Mouse (Mus musculus) heart, embryonic 16.5 days (tissue): ENCODE measurements around the gene Olfr979. TPM values are rescaled to one million over a fixed set of nuclear protein-coding genes. Genes with fewer than 3 reads are reported as not detected.
"Not testable (repeated sequence)": the region's sequence is repeated elsewhere in the genome, so short reads cannot be mapped to it uniquely, and the experiment has no call there.

Source experiments
- ATAC-seq: fragments of 200-750 bp; cut with Nextera tagmentation; replicated peaks from 2 replicates; pipeline ENCODE4 v1.8.0; 2017; ENCODE audit warnings: moderate number of reproducible peaks; ENCODE audit not compliant: insufficient read depth, low FRiP score; ENCODE audit errors: extremely low read depth
- H3K27ac ChIP-seq: fragments of 300-500 bp; sonication (generic); 2 replicates; pipeline ENCODE4 v1.5.1; 2014; ENCODE audit warnings: mild to moderate bottlenecking, low read length, control low read depth, moderate library complexity
- H3K27me3 ChIP-seq: fragments of 300-500 bp; sonication (generic); 2 replicates; pipeline ENCODE4 v1.6.1; 2014; ENCODE audit warnings: low read length, mixed read lengths; ENCODE audit not compliant: control insufficient read depth, insufficient read depth
- H3K36me3 ChIP-seq: fragments of 300-500 bp; sonication (generic); 2 replicates; pipeline ENCODE4 v1.6.1; 2014; ENCODE audit not compliant: control insufficient read depth, insufficient read depth
- H3K4me1 ChIP-seq: fragments of 300-500 bp; sonication (generic); 2 replicates; pipeline ENCODE4 v1.6.1; 2014; ENCODE audit warnings: low read length, mixed read lengths; ENCODE audit not compliant: control insufficient read depth, insufficient read depth
- H3K4me2 ChIP-seq: fragments of 300-500 bp; sonication (generic); 2 replicates; pipeline ENCODE4 v1.6.1; 2014; ENCODE audit warnings: low read depth, mild to moderate bottlenecking, control low read depth, low read length
- H3K4me3 ChIP-seq: fragments of 300-500 bp; sonication (generic); 2 replicates; pipeline ENCODE4 v1.5.1; 2014; ENCODE audit warnings: mild to moderate bottlenecking, control low read depth, low read length
- H3K9ac ChIP-seq: fragments of 300-500 bp; sonication (generic); 2 replicates; pipeline ENCODE4 v1.6.1; 2014; ENCODE audit warnings: low read length, control low read depth
- H3K9me3 ChIP-seq: fragments of 300-500 bp; sonication (generic); replicated peaks from 2 replicates; pipeline ENCODE4 v1.6.1; 2016; ENCODE audit warnings: low read length; ENCODE audit not compliant: control insufficient read depth
- WGBS: fragments of 180-500 bp; shearing (Covaris S2); extraction: QIAGEN DNeasy Blood & Tissue Kit; methylation state at CpG from one replicate; pipeline ENCODE4 v1.1.7; 2014; 5-methylcytosine and 5-hydroxymethylcytosine counted together
- polyA plus RNA-seq: library from polyadenylated mRNA; unstranded; fragments of >200 nt; fragmentation: Nextera tagmentation; extraction: Ambion mirVana; gene quantifications from 2 replicates; pipeline ENCODE4 v1.2.1, GENCODE M21; 2015

Gene Olfr979
- not detected in 2 replicates for polyA plus RNA-seq

GRCm38 (mm10) chr9:40003365-40003764 is at the start of gene Olfr979:
Olfr979 (minus strand) TSS chr9:40003465.
- Histone ChIP-seq H3K9ac (no peak within 1 kb of the TSS), H3K4me1 (no peaks in the 10 kb centered on the region), H3K27me3 (no peaks in the 10 kb centered on the region), H3K4me2 (no peak within 1 kb of the TSS), H3K4me3 (no peak within 1 kb of the TSS), H3K27ac (no peak within 1 kb of the TSS), H3K9me3 (no peaks in the 10 kb centered on the region), H3K36me3 (no peaks in the 10 kb centered on the region)
- no peak for ATAC-seq
- WGBS, result 87% methylated on average over 1 of the region's 1 CpGs

- no peak overlapping the region for H3K27ac ChIP-seq
- no peaks in the 10 kb centered on the region for H3K4me1 ChIP-seq
- H3K4me2 ChIP-seq, result no peak overlapping the region
- H3K9ac ChIP-seq, result no peak overlapping the region
- no peaks in the 10 kb centered on the region for H3K9me3 ChIP-seq
- no peaks in the 10 kb centered on the region for H3K27me3 ChIP-seq
- 87% methylated on average over 19 of the region's 19 CpGs for WGBS
- no peak for ATAC-seq
- no peak overlapping the region for H3K4me3 ChIP-seq
- no peaks in the 10 kb centered on the region for H3K36me3 ChIP-seq
Measured at GRCm38 (mm10) chr9:40050138-40050537, 46.9 kb upstream of the Olfr979 start.

- Histone ChIP-seq H3K9ac (no peak within 1 kb of the TSS), H3K36me3 (no peaks in the 10 kb centered on the region), H3K4me1 (no peaks in the 10 kb centered on the region), H3K27me3 (no peaks in the 10 kb centered on the region), H3K27ac (no peak within 1 kb of the TSS), H3K9me3 (no peaks in the 10 kb centered on the region), H3K4me3 (no peak within 1 kb of the TSS), H3K4me2 (no peak within 1 kb of the TSS)
- 63% methylated on average over 2 of the region's 2 CpGs for WGBS
- ATAC-seq, result no peak
Measured at GRCm38 (mm10) chr9:40021164-40021563, 17.9 kb upstream of the Olfr979 start, which contains the start of gene Olfr981. Olfr981 (plus strand) TSS chr9:40021464.

GRCm38 (mm10) chr9:40009482-40009881 is 6.2 kb upstream of the Olfr979 start, which contains the start of gene Olfr980:
Olfr980 (minus strand) TSS chr9:40009582.
- Histone ChIP-seq H3K9ac (no peak within 1 kb of the TSS), H3K4me1 (no peaks in the 10 kb centered on the region), H3K27ac (no peak within 1 kb of the TSS), H3K36me3 (no peaks in the 10 kb centered on the region), H3K27me3 (no peaks in the 10 kb centered on the region), H3K4me2 (no peak within 1 kb of the TSS), H3K9me3 (no peaks in the 10 kb centered on the region), H3K4me3 (no peak within 1 kb of the TSS)
- WGBS, result 61% methylated on average over 1 of the region's 1 CpGs
- no peak for ATAC-seq

GRCm38 (mm10) chr9:39991813-39992212 is 11.5 kb downstream of the Olfr979 start, which contains the start of gene Olfr978:
Olfr978 (plus strand) TSS chr9:39992113.
- Histone ChIP-seq H3K9me3 (no peaks in the 10 kb centered on the region), H3K4me3 (no peak within 1 kb of the TSS), H3K4me1 (no peaks in the 10 kb centered on the region), H3K27me3 (no peaks in the 10 kb centered on the region), H3K9ac (no peak within 1 kb of the TSS), H3K36me3 (no peaks in the 10 kb centered on the region), H3K4me2 (no peak within 1 kb of the TSS), H3K27ac (no peak within 1 kb of the TSS)
- ATAC-seq, result no peak
- 84% methylated on average over 2 of the region's 2 CpGs for WGBS

GRCm38 (mm10) chr9:39976581-39977145 is 26.6 kb downstream of the Olfr979 start:
- WGBS, result 71% methylated on average over 1 of the region's 1 CpGs
- H3K27me3 ChIP-seq, H3K4me1 ChIP-seq, H3K4me2 ChIP-seq, H3K4me3 ChIP-seq, ATAC-seq, H3K9ac ChIP-seq, H3K27ac ChIP-seq, H3K9me3 ChIP-seq, H3K36me3 ChIP-seq: not testable (repeated sequence)

- H3K27ac ChIP-seq, H3K36me3 ChIP-seq, H3K4me1 ChIP-seq, H3K4me2 ChIP-seq, H3K27me3 ChIP-seq, ATAC-seq, H3K4me3 ChIP-seq, H3K9ac ChIP-seq, H3K9me3 ChIP-seq: not testable (repeated sequence)
- 68% methylated on average over 6 of the region's 9 CpGs for WGBS
Measured at GRCm38 (mm10) chr9:39961033-39961432, 42.2 kb downstream of the Olfr979 start, which contains the start of gene Olfr976. Olfr976 (minus strand) TSS chr9:39961133.

GRCm38 (mm10) chr9:39951946-39952345 is 51.3 kb downstream of the Olfr979 start, which contains the start of gene Olfr975:
Olfr975 (minus strand) TSS chr9:39952046.
- 52% methylated on average over 1 of the region's 1 CpGs for WGBS
- no peak within 1 kb of the TSS for H3K4me2 ChIP-seq
- no peaks in the 10 kb centered on the region for H3K9me3 ChIP-seq
- no peak for ATAC-seq
- no peaks in the 10 kb centered on the region for H3K36me3 ChIP-seq
- H3K27ac ChIP-seq, result no peak within 1 kb of the TSS
- H3K4me1 ChIP-seq, result no peaks in the 10 kb centered on the region
- no peaks in the 10 kb centered on the region for H3K27me3 ChIP-seq
- H3K9ac ChIP-seq, result no peak within 1 kb of the TSS
- H3K4me3 ChIP-seq, result no peak within 1 kb of the TSS
